Mouse (Mus musculus): ENCODE measurements around the gene Lactb. TPM values are rescaled to one million over a fixed set of nuclear protein-coding genes. Genes with fewer than 3 reads are reported as not detected.

Lactb gene
- total and polyA plus RNA-seq, 2 experiments: 24.4 to 41.4 TPM

- Histone ChIP-seq H3K79me2 (ENCODE audit: control insufficient read depth, insufficient read depth, low read length) (no peaks in the 10 kb centered on the region), H3K9ac (ENCODE audit: low read depth, low read length) (no peak overlapping the region), H3K36me3 (ENCODE audit: control insufficient read depth, insufficient read depth, low read length) (no peaks in the 10 kb centered on the region), H3K27me3 (ENCODE audit: control insufficient read depth, insufficient read depth, low read length) (no peaks in the 10 kb centered on the region), H3K27ac (replicated peaks; ENCODE audit: insufficient read depth, low read depth, low read length) (no peak overlapping the region), H3K4me3 (ENCODE audit: insufficient read depth, low read depth, low read length) (no peak overlapping the region), H3K4me1 (ENCODE audit: control insufficient read depth, insufficient read depth, low read length) (no peaks in the 10 kb centered on the region)
- WGBS: 96% methylated on average over 8 of the region's 8 CpGs
- TF ChIP-seq CTCF (IDR thresholded peaks at IDR 0.05; ENCODE audit: low read depth, low read length) (no peak), POLR2A (IDR thresholded peaks at IDR 0.05; ENCODE audit: extremely low read depth, insufficient read depth, low read length) (no peak)
- DNase-seq (ENCODE audit: extremely low read depth, low read depth, low spot score): no peak
These were observed 47.4 kb downstream of the Lactb start for GRCm38 (mm10) chr9:66927696-66928402.

GRCm38 (mm10) chr9:66925853-66926252, 49.4 kb downstream of the Lactb start:
- TF ChIP-seq CTCF (IDR thresholded peaks at IDR 0.05; ENCODE audit: low read depth, low read length) (no peak), POLR2A (IDR thresholded peaks at IDR 0.05; ENCODE audit: extremely low read depth, insufficient read depth, low read length) (no peak)
- no peak for DNase-seq (ENCODE audit: extremely low read depth, low read depth, low spot score)
- 71% methylated on average over 3 of the region's 3 CpGs for WGBS
- Histone ChIP-seq H3K27ac (replicated peaks; ENCODE audit: insufficient read depth, low read depth, low read length) (no peak overlapping the region), H3K79me2 (ENCODE audit: control insufficient read depth, insufficient read depth, low read length) (no peaks in the 10 kb centered on the region), H3K27me3 (ENCODE audit: control insufficient read depth, insufficient read depth, low read length) (no peaks in the 10 kb centered on the region), H3K9ac (ENCODE audit: low read depth, low read length) (no peak overlapping the region), H3K4me1 (ENCODE audit: control insufficient read depth, insufficient read depth, low read length) (no peaks in the 10 kb centered on the region), H3K4me3 (ENCODE audit: insufficient read depth, low read depth, low read length) (no peak overlapping the region), H3K36me3 (ENCODE audit: control insufficient read depth, insufficient read depth, low read length) (no peaks in the 10 kb centered on the region)

DNA sequence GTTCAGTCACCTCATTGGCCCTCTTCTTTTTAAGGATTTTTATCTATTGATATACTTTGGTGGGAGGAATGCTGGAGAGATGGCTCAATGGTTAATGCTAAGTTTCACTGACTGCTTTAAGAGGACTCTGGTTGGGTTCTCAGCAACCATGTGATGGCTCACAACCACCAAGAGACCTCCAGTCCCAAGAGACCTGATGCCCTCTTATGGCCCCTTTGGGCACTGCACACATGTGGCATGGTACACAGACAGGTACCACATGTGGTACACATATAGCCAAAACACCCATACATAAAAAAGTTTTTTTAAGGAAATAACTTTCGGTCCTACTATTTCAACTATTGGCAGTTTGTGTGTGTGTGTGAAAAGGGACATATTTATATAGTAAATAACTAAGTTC, 53.2 kb downstream of the Lactb start:
- Histone ChIP-seq H3K4me3 (ENCODE audit: insufficient read depth, low read depth, low read length) (no peak overlapping the region), H3K27ac (replicated peaks; ENCODE audit: insufficient read depth, low read depth, low read length) (no peak overlapping the region), H3K4me1 (ENCODE audit: control insufficient read depth, insufficient read depth, low read length) (no peaks in the 10 kb centered on the region), H3K36me3 (ENCODE audit: control insufficient read depth, insufficient read depth, low read length) (no peaks in the 10 kb centered on the region), H3K27me3 (ENCODE audit: control insufficient read depth, insufficient read depth, low read length) (0 out of 2 replicates have a peak, but pooled peaks cover 2% of the 10 kb centered on the region), H3K9ac (ENCODE audit: low read depth, low read length) (no peak overlapping the region), H3K79me2 (ENCODE audit: control insufficient read depth, insufficient read depth, low read length) (no peaks in the 10 kb centered on the region)
- no peak for TF ChIP-seq POLR2A (IDR thresholded peaks at IDR 0.05; ENCODE audit: extremely low read depth, insufficient read depth, low read length)
- TF ChIP-seq CTCF (IDR thresholded peaks at IDR 0.05; ENCODE audit: low read depth, low read length): no peak; the same call in 1 of the 2 replicates
- 94% methylated on average over 1 of the region's 1 CpGs for WGBS
- no peak for DNase-seq (ENCODE audit: extremely low read depth, low read depth, low spot score)

DNA sequence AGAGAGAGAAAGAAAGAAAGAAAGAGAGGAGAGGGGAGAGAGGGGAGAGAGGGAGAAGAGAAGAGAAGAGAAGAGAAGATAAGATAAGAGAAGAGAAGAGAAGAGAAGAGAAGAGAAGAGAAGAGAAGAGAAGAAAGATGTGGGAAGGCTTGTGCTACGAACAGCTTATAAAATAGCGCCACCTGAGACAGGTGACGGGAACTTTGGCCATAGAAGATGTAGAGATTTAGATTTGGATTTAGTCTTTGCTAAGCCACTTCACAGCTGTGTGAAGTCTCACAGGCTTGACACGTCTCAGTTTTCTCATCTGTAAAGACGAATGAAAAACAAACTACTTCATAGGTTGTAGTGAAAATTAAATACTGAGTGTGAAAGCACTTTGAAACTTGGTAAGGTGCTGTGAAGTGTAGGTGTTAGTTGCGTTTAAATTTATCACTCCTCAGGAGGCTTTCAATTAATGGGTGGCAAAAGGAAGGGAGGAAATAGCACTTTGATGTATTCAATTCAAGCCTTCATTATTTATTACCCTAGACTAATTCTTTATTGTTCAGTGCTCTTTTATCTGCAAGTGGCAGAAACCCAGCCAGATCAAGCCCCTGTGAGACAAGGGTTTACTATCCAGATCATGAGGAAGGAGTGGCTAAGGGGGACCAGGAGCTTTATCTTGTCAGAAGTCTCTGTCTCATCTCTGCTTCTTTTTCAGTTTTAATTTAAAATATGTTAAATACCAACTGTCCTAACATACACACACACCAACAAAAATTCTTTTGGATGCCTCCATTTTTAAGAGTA, 54.6 kb downstream of the Lactb start:
- H3K9ac ChIP-seq (ENCODE audit: low read depth, low read length): no peak overlapping the region
- no peak overlapping the region for H3K27ac ChIP-seq (replicated peaks; ENCODE audit: insufficient read depth, low read depth, low read length)
- H3K27me3 ChIP-seq (ENCODE audit: control insufficient read depth, insufficient read depth, low read length): 0 out of 2 replicates have a peak, but pooled peaks cover 2% of the 10 kb centered on the region
- H3K4me3 ChIP-seq (ENCODE audit: insufficient read depth, low read depth, low read length): no peak overlapping the region
- no peaks in the 10 kb centered on the region for H3K4me1 ChIP-seq (ENCODE audit: control insufficient read depth, insufficient read depth, low read length)
- DNase-seq (ENCODE audit: extremely low read depth, low read depth, low spot score): no peak
- 31% methylated on average over 6 of the region's 6 CpGs for WGBS
- no peak for TF ChIP-seq POLR2A (IDR thresholded peaks at IDR 0.05; ENCODE audit: extremely low read depth, insufficient read depth, low read length)
- no peak for TF ChIP-seq CTCF (IDR thresholded peaks at IDR 0.05; ENCODE audit: low read depth, low read length)
- no peaks in the 10 kb centered on the region for H3K79me2 ChIP-seq (ENCODE audit: control insufficient read depth, insufficient read depth, low read length)
- no peaks in the 10 kb centered on the region for H3K36me3 ChIP-seq (ENCODE audit: control insufficient read depth, insufficient read depth, low read length)

DNA sequence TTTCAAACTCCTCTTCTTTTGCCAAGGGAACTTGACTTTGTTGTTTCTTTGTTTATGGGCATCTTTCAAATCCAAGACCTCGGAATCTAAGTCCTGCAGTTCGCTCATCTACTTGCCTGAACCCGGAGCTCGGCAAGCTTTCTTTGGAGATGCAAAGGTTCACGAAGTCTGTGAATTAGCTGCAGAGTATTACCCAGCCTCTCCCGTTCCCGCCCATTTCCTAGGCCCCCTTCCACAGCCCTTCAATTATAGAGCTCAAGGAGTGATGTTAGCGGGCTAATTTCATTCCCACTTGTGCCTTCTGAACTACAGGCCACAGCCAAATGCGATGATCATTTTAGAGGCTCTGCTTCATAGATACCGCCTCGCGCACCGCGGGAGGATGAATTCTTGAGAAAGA, 55.3 kb downstream of the Lactb start:
- Histone ChIP-seq H3K4me1 (ENCODE audit: control insufficient read depth, insufficient read depth, low read length) (no peaks in the 10 kb centered on the region), H3K27ac (replicated peaks; ENCODE audit: insufficient read depth, low read depth, low read length) (no peak overlapping the region), H3K9ac (ENCODE audit: low read depth, low read length) (no peak overlapping the region), H3K27me3 (ENCODE audit: control insufficient read depth, insufficient read depth, low read length) (0 out of 2 replicates have a peak, but pooled peaks cover 2% of the 10 kb centered on the region), H3K36me3 (ENCODE audit: control insufficient read depth, insufficient read depth, low read length) (no peaks in the 10 kb centered on the region), H3K79me2 (ENCODE audit: control insufficient read depth, insufficient read depth, low read length) (no peaks in the 10 kb centered on the region), H3K4me3 (ENCODE audit: insufficient read depth, low read depth, low read length) (peak overlapping the region; percentile 5; the same call in 1 of the 2 replicates)
- TF ChIP-seq CTCF (IDR thresholded peaks at IDR 0.05; ENCODE audit: low read depth, low read length): no peak
- TF ChIP-seq POLR2A (IDR thresholded peaks at IDR 0.05; ENCODE audit: extremely low read depth, insufficient read depth, low read length): no peak
- 2% methylated on average over 14 of the region's 14 CpGs for WGBS
- no peak for DNase-seq (ENCODE audit: extremely low read depth, low read depth, low spot score)
